Mouse (Mus musculus) adrenal gland, postnatal 10 days (tissue): Measurements from ENCODE around the gene Zfp488. TPM values are rescaled to one million over a fixed set of nuclear protein-coding genes. Genes with fewer than 3 reads are reported as not detected.
A peak's percentile ranks its signal among the peaks of the same experiment; 100 is the strongest.

Source experiments
- DNase-seq: peaks from one replicate; pipeline ENCODE4 v3.0.0; 2021; ENCODE audit warnings: mixed read lengths
- total RNA-seq, 2 experiments: library from RNA; stranded (reverse); gene quantifications; 2 replicates each; pipeline ENCODE4 v1.2.3; 2021

The Zfp488 gene
- total RNA-seq, 2 experiments from 2014 or later = 0.12 TPM; not detected in 1

DNA sequence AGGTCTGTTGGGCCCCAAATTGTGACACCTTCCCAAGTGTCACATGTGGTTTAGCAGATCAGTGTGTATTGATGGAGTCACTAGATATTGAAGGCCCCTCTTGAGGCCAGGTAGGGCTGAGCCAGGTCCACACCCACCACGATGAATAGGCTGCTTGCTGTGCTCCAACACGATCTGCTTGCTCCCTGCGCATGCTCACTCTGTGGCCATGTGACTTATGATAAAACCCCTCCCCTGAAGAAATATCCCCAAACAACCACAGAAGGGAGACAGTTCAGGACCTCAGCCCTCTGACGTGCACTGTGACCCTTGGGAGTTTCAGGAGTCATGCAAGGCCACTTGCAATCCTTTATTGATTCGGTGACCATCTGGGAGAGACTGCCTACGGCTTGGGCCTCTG lies 32.4 kb downstream of the Zfp488 start:
- DNase-seq = no peak

DNA sequence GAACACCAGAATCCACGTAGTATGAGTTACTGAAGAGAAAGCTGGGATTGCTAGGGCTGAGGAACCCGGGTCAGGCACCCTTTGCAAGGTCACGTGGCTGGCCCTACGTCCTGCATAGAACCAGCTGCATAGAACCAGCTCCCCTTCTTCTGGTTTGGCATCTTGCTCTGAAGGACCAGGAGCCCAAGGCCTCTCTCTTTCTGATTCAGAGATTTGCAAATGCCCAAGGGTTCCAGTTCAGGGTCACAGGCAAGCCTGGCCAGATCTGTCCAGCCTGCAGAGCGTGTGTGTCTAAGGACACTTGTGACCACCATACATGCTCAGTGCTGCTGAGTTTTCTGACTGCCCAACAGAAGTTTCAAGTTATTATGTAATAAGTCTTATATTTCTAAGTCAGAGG lies 36.3 kb downstream of the Zfp488 start:
- DNase-seq = peak; percentile 56

DNA sequence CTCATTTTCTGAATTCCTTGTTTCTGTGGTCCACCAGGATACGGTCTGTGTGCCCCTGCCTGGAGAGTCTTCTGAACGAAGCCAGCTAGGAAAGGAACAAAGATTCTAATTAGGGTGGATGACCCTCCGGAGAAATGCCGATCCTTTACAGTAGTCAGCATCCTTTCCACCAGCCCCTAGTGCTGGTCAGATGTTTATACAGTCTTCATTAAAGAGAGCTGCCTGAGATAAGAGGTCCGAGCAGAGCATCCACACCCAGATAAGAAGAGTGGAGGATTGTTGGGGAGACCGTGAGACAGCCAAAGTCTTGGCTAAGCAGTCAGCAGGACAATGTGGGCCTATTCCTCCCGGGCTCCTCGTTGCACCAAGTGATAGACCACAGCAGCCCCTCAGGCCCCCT lies 37.8 kb downstream of the Zfp488 start, which contains the start of gene Gdf2:
Gene Gdf2, plus strand, starts transcription at position 301 of the 400 bp plus-strand sequence.
- no peak for DNase-seq

DNA sequence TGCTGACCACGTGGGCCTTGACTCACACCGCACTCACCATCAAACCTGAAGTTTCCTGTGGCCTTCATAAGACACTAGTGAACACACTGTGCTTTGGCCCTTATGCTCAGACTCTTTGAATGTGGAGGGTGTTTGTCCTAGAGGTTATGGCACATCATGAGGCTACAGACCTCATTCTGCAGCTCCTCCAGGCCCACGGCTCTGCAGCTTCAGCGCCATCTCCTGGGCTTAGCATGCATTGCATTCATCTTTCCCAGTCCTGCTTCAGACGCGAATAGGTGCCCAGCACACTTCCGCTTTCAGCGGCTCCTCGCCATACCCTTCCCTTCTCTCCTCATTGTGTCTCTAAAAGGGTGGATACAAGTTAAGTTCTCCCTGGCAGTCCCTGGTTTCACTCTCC lies 39.4 kb downstream of the Zfp488 start:
- DNase-seq = peak; percentile 85

DNA sequence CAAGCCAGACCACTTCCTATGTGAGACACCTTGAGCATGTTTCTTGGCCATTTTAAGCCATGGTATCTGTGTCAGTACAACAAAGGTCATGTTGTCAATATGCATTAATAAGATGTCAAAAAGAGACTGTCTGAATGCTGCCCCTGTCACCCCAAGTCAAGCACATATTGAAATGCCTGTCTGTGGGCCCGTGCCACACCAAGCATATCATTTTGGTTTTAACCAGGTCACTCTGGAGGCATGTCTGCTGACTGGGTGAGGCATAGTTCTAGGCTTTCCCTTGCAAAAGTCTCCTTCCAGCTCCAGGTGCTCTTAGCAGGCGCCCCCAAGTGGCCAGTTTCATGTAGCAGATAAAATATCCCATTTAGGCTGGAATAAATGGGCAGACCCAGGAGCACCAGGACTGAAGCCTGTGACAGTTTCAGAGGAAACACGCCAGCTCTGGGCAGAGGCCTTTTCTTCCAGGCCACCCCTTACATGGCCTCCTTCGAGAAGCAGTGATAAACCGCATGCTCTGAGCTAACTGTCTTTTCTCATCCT lies 44.7 kb downstream of the Zfp488 start:
- peak; percentile 74 for DNase-seq

DNA sequence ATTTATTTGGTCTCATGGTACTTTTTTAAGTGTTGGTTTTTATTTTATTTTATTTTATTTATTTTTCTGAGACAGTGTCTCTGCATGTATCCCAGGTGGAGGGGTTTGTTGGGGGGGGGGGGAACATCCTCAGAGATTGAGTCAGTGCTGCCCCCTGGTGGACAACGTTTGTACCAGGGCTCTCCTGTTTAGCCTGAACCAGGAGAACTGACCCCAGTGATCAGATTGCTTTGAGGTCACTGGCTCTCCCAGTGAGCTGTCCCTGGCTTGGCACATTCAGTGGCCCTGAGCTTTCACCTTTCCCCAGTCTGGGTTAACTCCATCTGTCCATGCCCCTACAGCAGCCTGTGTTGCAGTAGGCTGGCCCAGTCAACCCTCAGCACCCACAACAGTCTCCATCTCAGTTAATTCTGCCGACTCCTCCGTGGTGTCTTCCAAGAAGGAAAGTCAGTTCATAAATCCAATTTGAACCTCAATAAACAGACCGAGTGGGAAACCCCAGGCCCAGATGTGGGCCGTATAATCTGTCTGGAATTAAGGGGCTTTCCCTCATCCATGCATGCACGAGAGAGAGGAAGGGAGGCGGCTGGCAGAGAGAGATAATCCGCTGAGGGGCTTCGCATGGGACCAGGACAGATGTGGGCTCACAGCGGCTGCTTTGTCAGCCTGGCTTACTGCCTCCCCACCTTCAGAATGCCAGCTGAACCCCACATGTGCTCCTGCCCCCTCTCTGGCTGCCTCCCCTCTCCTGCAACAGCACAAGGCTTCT lies 45.4 kb downstream of the Zfp488 start:
- DNase-seq = peak; percentile 81

DNA sequence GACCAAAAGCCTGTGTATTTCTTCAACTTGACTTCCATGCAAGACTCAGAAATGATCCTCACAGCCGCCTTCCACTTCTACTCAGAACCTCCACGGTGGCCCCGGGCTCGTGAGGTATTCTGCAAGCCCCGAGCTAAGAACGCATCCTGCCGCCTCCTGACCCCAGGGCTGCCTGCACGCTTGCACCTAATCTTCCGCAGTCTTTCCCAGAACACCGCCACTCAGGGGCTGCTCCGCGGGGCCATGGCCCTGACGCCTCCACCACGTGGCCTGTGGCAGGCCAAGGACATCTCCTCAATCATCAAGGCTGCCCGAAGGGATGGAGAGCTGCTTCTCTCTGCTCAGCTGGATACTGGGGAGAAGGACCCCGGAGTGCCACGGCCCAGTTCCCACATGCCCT lies 46.7 kb downstream of the Zfp488 start:
- DNase-seq = no peak

DNA sequence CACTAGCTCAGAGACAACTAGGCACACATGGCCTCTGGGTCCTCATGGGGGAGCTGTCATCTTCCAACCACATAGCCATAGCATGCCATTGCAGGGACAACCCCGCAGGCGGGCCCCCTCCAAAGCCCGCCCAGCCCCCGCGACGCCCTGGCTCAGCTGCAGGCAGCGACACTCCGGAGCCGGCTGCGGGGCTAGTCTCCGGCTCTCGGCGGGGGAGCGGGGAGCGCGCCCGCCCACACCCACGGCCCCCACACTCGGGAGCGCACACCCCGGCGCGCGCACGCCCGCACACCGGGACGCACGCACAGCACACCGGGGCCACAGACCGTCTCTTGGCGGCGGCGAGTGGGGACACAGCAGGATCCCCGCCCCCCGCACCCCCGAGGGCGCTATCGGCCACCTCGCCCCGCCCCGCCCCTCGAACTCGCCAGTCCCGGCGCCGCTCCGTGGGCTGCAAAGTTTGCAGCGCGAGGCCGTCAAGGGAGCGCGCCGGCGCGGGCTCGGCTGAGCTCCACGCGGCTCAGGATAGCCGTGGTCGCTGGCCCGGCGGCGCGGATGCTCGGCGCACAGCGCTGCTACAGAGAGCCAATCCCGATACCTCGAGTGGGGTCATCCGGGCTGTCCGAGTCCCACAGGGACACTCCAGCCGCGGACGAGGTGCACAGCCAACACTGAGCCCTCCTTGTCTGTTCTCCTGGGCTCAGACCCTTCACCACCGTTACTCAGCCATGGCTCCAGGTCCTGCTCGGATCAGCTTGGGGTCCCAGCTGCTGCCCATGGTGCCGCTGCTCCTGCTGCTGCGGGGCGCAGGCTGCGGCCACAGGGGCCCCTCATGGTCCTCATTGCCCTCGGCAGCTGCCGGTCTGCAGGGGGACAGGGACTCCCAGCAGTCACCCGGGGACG lies 55.1 kb downstream of the Zfp488 start, which contains the start of gene Gdf10:
Gene Gdf10, plus strand, starts transcription at position 420 of the 903 bp plus-strand sequence.
- peak; percentile 59 for DNase-seq

DNA sequence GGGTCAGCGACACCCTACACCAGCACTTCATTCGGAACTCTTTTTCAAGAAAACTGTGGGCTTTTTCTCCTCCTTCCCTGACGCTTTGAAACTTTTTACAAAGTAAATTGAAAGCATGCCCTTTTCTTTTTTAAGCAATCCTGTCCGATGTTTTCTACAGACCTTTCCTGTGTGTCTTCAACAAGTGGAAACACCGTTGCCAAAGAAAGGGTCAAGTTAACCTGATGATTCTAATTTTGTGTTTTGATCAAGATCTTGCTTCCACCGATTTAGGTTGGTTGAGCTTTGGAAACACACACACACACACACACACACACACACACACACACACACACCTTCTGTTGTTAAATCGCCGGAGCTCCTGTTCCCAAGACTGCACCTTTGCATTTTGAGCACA lies 55.8 kb downstream of the Zfp488 start:
- DNase-seq = no peak

DNA sequence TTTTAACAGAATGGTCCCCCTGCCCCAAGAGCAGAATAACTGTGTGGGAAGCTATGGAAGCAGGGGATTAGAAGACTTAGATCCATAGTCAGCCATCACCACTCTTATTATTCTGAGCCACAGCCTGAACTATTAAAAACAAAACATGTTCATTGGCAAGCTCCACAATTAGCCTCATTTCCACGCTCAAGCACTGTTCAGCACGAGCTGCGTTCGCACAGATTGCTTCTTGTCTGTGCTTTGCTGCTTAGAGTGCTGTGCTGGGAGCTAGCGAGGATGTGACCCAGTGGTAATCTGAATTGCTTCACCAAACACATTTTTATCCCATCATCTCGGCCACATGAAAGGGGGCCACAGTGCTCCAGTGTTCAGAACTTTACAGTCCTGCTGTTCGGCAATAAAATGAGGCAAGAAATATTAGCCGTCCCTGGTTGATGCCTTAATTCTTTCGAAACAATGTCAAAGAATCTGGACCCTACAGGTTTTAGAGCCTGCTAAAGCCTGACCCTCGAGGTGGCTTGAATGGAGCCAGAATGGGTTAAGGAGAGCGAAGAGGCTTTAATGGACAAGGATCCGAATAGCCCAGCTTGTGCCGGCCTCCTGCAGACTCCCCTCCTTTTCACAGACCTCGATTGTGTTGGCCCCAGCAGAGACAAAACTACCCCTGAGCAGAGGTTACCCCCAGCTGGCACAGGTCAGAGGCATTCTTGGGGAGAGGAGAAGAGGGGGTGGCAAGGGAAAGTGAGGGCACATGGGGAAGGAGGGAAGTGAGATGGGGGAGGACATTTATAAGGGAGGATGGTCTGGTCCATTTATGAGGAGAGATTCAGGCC lies 57.6 kb downstream of the Zfp488 start:
- DNase-seq = no peak

Other genes starting within 250 kb of the Zfp488 start
- gene Gdf10, start 55.2 kb downstream of the Zfp488 start, total RNA-seq = 10 to 100 TPM in 1 of 2 experiments, 1 to 10 TPM in 1; 8.9 to 10.1 TPM
- 1 to 10 TPM; 1.9 to 4.8 TPM for gene Gdf2, start 37.7 kb downstream of the Zfp488 start, total RNA-seq
- gene Rbp3, start 24.8 kb downstream of the Zfp488 start, total RNA-seq = under 1 TPM in 1 of 2 experiments, not detected in 1; 0.06 TPM
- not detected for gene Gm30083, start 36.4 kb upstream of the Zfp488 start, total RNA-seq
- under 1 TPM in 1 of 2 experiments, not detected in 1; 0.06 TPM for gene Gm5460, start 38.0 kb upstream of the Zfp488 start, total RNA-seq
- not detected for gene Antxrl, start 73.9 kb upstream of the Zfp488 start, total RNA-seq
- gene Anxa8, start 107.2 kb upstream of the Zfp488 start, total RNA-seq = 1 to 10 TPM; 7.9 to 8.5 TPM
- gene A630023A22Rik, start 124.0 kb upstream of the Zfp488 start, total RNA-seq = not detected
- gene Npy4r, start 173.7 kb upstream of the Zfp488 start, total RNA-seq = under 1 TPM; 0.27 to 0.30 TPM
- gene Gprin2, start 222.9 kb upstream of the Zfp488 start, total RNA-seq = 1 to 10 TPM in 1 of 2 experiments, under 1 TPM in 1; 0.36 to 1.4 TPM
- 1 to 10 TPM; 1.3 to 1.4 TPM for gene Syt15, start 240.8 kb upstream of the Zfp488 start, total RNA-seq